Mouse (Mus musculus) naive thymus-derived CD4-positive, alpha-beta T cell, adult 2 months (primary cell): ENCODE data around the gene Bhlha15.

Experiments used
- DNase-seq: peaks from one replicate; pipeline ENCODE4 v3.0.0-alpha.2; 2011; ENCODE audit warnings: low read depth

Gene Bhlha15

GRCm38 (mm10) chr5:144191026-144191425 lies 940 bp downstream of the Bhlha15 start:
- DNase-seq, result no peak

- peak; percentile 6 for DNase-seq
Observed at GRCm38 (mm10) chr5:144192673-144193072, 2.6 kb downstream of the Bhlha15 start.

GRCm38 (mm10) chr5:144194416-144194815 lies 4.3 kb downstream of the Bhlha15 start:
- no peak for DNase-seq

GRCm38 (mm10) chr5:144195567-144195966 lies 5.5 kb downstream of the Bhlha15 start:
- peak; percentile 2 for DNase-seq

- DNase-seq, result no peak
Observed at GRCm38 (mm10) chr5:144200616-144201015, 10.5 kb downstream of the Bhlha15 start.

GRCm38 (mm10) chr5:144202430-144202829 lies 12.3 kb downstream of the Bhlha15 start:
- DNase-seq, result peak; percentile 51

- DNase-seq, result no peak
Observed at GRCm38 (mm10) chr5:144203398-144203959, 13.4 kb downstream of the Bhlha15 start.

- DNase-seq, result no peak
Observed at GRCm38 (mm10) chr5:144204303-144204702, 14.2 kb downstream of the Bhlha15 start.

GRCm38 (mm10) chr5:144204911-144205310 lies 14.8 kb downstream of the Bhlha15 start:
- DNase-seq, result no peak

- DNase-seq, result no peak
Observed at GRCm38 (mm10) chr5:144206069-144206468, 16.0 kb downstream of the Bhlha15 start.

- peak; percentile 59 for DNase-seq
Observed at GRCm38 (mm10) chr5:144207478-144207877, 17.4 kb downstream of the Bhlha15 start.

- peak; percentile 67 for DNase-seq
Observed at GRCm38 (mm10) chr5:144214453-144214852, 24.4 kb downstream of the Bhlha15 start.

GRCm38 (mm10) chr5:144215992-144216391 lies 25.9 kb downstream of the Bhlha15 start:
- no peak for DNase-seq

- DNase-seq, result no peak
Observed at GRCm38 (mm10) chr5:144218061-144218460, 28.0 kb downstream of the Bhlha15 start.

GRCm38 (mm10) chr5:144219306-144219705 lies 29.2 kb downstream of the Bhlha15 start:
- no peak for DNase-seq

GRCm38 (mm10) chr5:144219936-144220335 lies 29.9 kb downstream of the Bhlha15 start:
- no peak for DNase-seq

- peak; percentile 87 for DNase-seq
Observed at GRCm38 (mm10) chr5:144221305-144221704, 31.2 kb downstream of the Bhlha15 start.

GRCm38 (mm10) chr5:144222811-144223502 lies 32.9 kb downstream of the Bhlha15 start:
- peak; percentile 69 for DNase-seq

- peak; percentile 96 for DNase-seq
Observed at GRCm38 (mm10) chr5:144223503-144223862, 33.4 kb downstream of the Bhlha15 start, which contains the start of gene Tecpr1. Gene Tecpr1, minus strand, starts transcription at chr5:144223615.

- DNase-seq, result no peak
Observed at GRCm38 (mm10) chr5:144223899-144224816, 34.1 kb downstream of the Bhlha15 start.

- DNase-seq, result peak; percentile 43
Observed at GRCm38 (mm10) chr5:144226220-144226619, 36.1 kb downstream of the Bhlha15 start.

GRCm38 (mm10) chr5:144230216-144230615 lies 40.1 kb downstream of the Bhlha15 start:
- DNase-seq, result no peak

- peak; percentile 76 for DNase-seq
Observed at GRCm38 (mm10) chr5:144231410-144231809, 41.3 kb downstream of the Bhlha15 start.
